Mouse (Mus musculus): Measurements from ENCODE around the gene Klf3. TPM values are rescaled to one million over a fixed set of nuclear protein-coding genes. Genes with fewer than 3 reads are reported as not detected.

The Klf3 gene
- polyA plus RNA-seq, 1 experiment, result 61.6 TPM

DNA sequence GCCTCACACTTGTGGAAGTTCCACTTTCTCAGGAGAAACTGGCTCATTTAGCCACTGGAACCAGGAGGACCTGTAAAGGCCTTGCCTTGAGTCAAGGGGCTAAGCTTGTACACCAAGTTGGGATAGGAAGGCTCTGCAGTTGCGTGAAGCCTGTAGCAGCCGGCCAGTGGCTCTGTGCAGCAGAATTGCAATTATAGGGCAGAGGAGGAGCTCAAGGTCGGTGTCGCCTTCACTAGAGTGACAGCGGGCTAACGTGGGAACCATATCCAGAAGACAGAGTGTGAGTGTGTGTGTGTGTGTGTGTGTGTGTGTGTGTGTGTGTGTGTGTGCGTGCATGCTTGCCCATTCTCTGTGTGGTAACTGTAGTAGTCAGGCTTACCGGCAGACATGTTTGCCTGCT, 12.4 kb downstream of the Klf3 start:
- peaks cover 21% of the 10 kb centered on the region for H3K4me1 ChIP-seq (ENCODE audit: control insufficient read depth, insufficient read depth, low read length)
- no peak overlapping the region for H3K27ac ChIP-seq (ENCODE audit: insufficient read depth, low read depth, low read length)
- H3K4me3 ChIP-seq (ENCODE audit: insufficient read depth, low read length), result no peak overlapping the region
- TF ChIP-seq POLR2A (IDR thresholded peaks at IDR 0.05; ENCODE audit: borderline replicate concordance, low read depth, low read length), result no peak
- no peak for TF ChIP-seq CTCF (IDR thresholded peaks at IDR 0.05; ENCODE audit: low read depth, low read length)

DNA sequence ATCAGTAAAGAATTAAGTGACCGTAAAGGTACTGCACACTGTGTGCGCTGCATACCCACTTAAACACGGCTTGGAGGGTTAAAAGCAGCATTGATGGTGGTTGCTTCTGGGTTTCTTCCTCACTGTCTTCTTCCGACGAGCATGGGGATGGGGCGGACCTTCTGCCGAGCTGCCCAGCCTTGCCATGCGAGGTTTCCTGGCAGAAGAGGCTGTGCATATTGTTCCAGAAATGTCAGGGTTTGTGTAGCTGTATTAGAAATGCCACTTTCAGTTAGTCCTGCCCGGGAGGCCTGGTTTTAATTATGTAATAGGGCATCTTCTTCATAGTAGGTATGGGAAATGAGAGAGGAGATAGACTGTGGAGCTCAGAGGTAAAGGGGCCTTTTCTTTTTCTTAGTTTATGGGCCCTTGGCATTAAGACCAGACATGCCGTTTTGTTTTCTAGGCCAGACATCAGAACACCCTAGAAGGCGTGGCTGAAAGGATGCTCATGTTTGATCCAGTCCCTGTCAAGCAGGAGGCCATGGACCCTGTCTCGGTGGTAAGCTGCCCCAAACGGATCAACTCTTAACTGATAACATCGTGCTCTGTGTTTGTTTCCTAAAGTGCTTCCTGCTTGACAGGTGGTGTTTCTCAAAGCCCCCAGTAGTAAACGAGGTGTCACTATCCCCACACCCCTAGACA, 13.2 kb downstream of the Klf3 start:
- peaks cover 14% of the 10 kb centered on the region for H3K4me1 ChIP-seq (ENCODE audit: control insufficient read depth, insufficient read depth, low read length)
- H3K27ac ChIP-seq (ENCODE audit: insufficient read depth, low read depth, low read length), result no peak overlapping the region
- TF ChIP-seq CTCF (IDR thresholded peaks at IDR 0.05; ENCODE audit: low read depth, low read length) (no peak), POLR2A (IDR thresholded peaks at IDR 0.05; ENCODE audit: borderline replicate concordance, low read depth, low read length) (no peak)
- no peak overlapping the region for H3K4me3 ChIP-seq (ENCODE audit: insufficient read depth, low read length)

DNA sequence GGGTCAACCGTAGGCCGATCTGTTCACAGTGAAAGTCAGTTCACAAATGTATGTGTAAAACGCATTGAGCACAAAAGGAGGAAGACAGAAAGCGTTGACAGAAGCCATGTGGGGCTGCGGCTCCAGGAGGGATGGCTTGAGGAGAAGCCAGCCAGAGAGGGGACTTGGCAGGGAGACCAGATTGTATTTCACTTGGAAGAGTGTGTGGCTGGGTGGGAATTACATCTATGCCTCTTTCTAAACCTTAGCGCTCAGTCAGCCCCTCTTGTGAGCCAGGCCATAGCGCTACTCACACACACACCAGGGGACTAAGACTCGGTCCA, 13.7 kb downstream of the Klf3 start:
- Histone ChIP-seq H3K27ac (ENCODE audit: insufficient read depth, low read depth, low read length) (no peak overlapping the region), H3K4me1 (ENCODE audit: control insufficient read depth, insufficient read depth, low read length) (peaks cover 10% of the 10 kb centered on the region)

DNA sequence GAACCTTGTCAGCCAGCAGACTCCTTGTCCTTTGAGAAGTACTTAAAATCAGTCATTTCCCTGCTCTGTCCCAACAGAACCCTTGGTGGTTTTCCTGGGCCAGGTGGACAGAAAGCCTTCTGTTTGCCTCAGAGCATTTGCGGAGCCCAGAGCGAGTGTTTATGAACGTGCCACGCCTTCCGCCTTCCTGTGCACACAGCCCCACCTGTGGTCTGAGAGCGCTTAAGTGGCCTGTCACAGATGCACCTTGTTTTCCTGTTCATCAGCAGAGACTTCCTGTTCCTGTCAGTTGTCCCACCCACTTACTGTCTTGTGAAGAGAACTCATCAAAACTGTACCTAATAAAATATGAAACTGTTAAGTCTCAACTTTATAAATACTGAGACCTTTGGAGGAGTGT, 16.2 kb downstream of the Klf3 start:
- Histone ChIP-seq H3K4me1 (ENCODE audit: control insufficient read depth, insufficient read depth, low read length) (peaks cover 5% of the 10 kb centered on the region; the same call in 1 of the 2 replicates), H3K4me3 (ENCODE audit: insufficient read depth, low read length) (no peak overlapping the region), H3K27ac (ENCODE audit: insufficient read depth, low read depth, low read length) (no peak overlapping the region)
- TF ChIP-seq POLR2A (IDR thresholded peaks at IDR 0.05; ENCODE audit: borderline replicate concordance, low read depth, low read length), result no peak
- TF ChIP-seq CTCF (IDR thresholded peaks at IDR 0.05; ENCODE audit: low read depth, low read length), result no peak

More for the DNA sequence above, 13.7 kb downstream of the Klf3 start:
- H3K4me3 ChIP-seq (ENCODE audit: insufficient read depth, low read length), result no peak overlapping the region
- TF ChIP-seq POLR2A (IDR thresholded peaks at IDR 0.05; ENCODE audit: borderline replicate concordance, low read depth, low read length) (no peak), CTCF (IDR thresholded peaks at IDR 0.05; ENCODE audit: low read depth, low read length) (no peak)

DNA sequence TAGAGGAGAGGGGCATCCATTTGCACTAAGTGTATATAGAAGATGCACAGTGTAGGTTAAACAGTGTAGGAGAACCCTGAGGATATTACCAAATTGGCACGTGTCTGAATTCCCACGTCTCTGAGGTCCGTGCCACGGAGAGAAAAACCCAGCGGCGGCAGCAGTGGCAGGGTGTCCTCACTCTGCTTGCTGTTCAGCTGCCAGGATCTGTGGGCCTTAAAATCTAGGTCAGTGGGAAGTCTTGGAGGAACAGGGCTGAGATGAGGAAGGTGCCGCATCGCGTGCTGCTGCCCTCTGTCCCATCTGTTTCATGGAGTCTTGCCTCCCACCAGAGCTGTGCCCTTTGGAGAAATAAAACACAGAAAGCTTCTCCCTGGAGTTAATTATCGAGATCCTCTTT, 16.9 kb downstream of the Klf3 start:
- TF ChIP-seq POLR2A (IDR thresholded peaks at IDR 0.05; ENCODE audit: borderline replicate concordance, low read depth, low read length) (no peak), CTCF (IDR thresholded peaks at IDR 0.05; ENCODE audit: low read depth, low read length) (no peak)
- no peak overlapping the region for H3K4me3 ChIP-seq (ENCODE audit: insufficient read depth, low read length)
- peaks cover 5% of the 10 kb centered on the region; the same call in 1 of the 2 replicates for H3K4me1 ChIP-seq (ENCODE audit: control insufficient read depth, insufficient read depth, low read length)
- no peak overlapping the region for H3K27ac ChIP-seq (ENCODE audit: insufficient read depth, low read depth, low read length)

DNA sequence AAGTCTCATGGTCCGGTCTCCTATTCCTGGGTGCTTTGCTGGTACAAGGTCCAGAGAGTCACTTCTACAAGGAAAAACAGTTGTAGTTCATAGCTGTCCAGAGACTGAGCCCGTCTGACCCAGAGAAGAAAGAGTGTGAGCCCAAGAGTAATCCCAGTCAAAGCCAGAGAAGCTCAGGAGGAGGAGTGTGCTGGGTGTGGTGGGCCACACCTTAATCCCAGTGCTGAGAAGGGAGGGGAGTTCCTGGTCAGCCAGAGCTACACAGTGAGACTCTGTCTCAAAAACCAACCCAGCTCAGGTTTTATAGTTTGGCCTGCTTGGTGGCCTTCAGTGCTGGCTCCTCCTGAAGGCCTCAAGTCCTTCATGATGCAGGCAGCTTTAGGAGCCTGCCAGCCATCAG, 18.1 kb downstream of the Klf3 start:
- Histone ChIP-seq H3K4me1 (ENCODE audit: control insufficient read depth, insufficient read depth, low read length) (peaks cover 5% of the 10 kb centered on the region; the same call in 1 of the 2 replicates), H3K4me3 (ENCODE audit: insufficient read depth, low read length) (no peak overlapping the region), H3K27ac (ENCODE audit: insufficient read depth, low read depth, low read length) (no peak overlapping the region)
- TF ChIP-seq CTCF (IDR thresholded peaks at IDR 0.05; ENCODE audit: low read depth, low read length) (no peak), POLR2A (IDR thresholded peaks at IDR 0.05; ENCODE audit: borderline replicate concordance, low read depth, low read length) (no peak)

- no peak for TF ChIP-seq POLR2A (IDR thresholded peaks at IDR 0.05; ENCODE audit: borderline replicate concordance, low read depth, low read length)
- no peak for TF ChIP-seq CTCF (IDR thresholded peaks at IDR 0.05; ENCODE audit: low read depth, low read length)
Observed at GRCm38 (mm10) chr5:64821964-64822363, 18.8 kb downstream of the Klf3 start.

DNA sequence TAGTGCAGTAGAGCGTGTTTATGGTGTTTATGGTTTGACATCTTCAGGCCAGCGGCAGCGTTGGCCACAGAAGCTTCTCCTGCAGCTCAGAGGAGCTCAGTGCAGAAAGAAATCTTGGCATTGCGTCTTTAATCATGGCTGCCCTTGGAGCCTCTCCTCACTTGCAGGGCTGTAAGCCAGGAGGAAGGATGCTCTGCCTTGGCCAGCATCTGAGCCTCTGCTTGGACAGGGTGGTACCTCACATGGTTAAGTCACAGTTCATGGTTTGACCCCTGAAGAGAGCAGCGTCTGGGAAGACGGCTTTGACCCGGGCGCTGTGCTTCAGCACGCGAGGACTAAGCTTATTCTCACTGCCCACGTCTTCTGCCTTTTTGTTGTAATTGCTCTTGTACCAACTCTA, 20.2 kb downstream of the Klf3 start:
- Histone ChIP-seq H3K4me3 (ENCODE audit: insufficient read depth, low read length) (no peak overlapping the region), H3K4me1 (ENCODE audit: control insufficient read depth, insufficient read depth, low read length) (peaks cover 1% of the 10 kb centered on the region; the same call in 1 of the 2 replicates), H3K27ac (ENCODE audit: insufficient read depth, low read depth, low read length) (no peak overlapping the region)
- TF ChIP-seq CTCF (IDR thresholded peaks at IDR 0.05; ENCODE audit: low read depth, low read length), result no peak
- no peak for TF ChIP-seq POLR2A (IDR thresholded peaks at IDR 0.05; ENCODE audit: borderline replicate concordance, low read depth, low read length)

More at GRCm38 (mm10) chr5:64821964-64822363, 18.8 kb downstream of the Klf3 start:
- H3K4me3 ChIP-seq (ENCODE audit: insufficient read depth, low read length), result no peak overlapping the region
- H3K4me1 ChIP-seq (ENCODE audit: control insufficient read depth, insufficient read depth, low read length), result peaks cover 5% of the 10 kb centered on the region; the same call in 1 of the 2 replicates
- no peak overlapping the region for H3K27ac ChIP-seq (ENCODE audit: insufficient read depth, low read depth, low read length)

- Histone ChIP-seq H3K4me3 (ENCODE audit: insufficient read depth, low read length) (no peak overlapping the region), H3K27ac (ENCODE audit: insufficient read depth, low read depth, low read length) (no peak overlapping the region), H3K4me1 (ENCODE audit: control insufficient read depth, insufficient read depth, low read length) (no peaks in the 10 kb centered on the region)
- TF ChIP-seq POLR2A (IDR thresholded peaks at IDR 0.05; ENCODE audit: borderline replicate concordance, low read depth, low read length) (no peak), CTCF (IDR thresholded peaks at IDR 0.05; ENCODE audit: low read depth, low read length) (no peak)
Observed at GRCm38 (mm10) chr5:64824765-64825164, 21.6 kb downstream of the Klf3 start.

GRCm38 (mm10) chr5:64825496-64825895, 22.3 kb downstream of the Klf3 start:
- Histone ChIP-seq H3K27ac (ENCODE audit: insufficient read depth, low read depth, low read length) (no peak overlapping the region), H3K4me3 (ENCODE audit: insufficient read depth, low read length) (no peak overlapping the region), H3K4me1 (ENCODE audit: control insufficient read depth, insufficient read depth, low read length) (no peaks in the 10 kb centered on the region)
- TF ChIP-seq CTCF (IDR thresholded peaks at IDR 0.05; ENCODE audit: low read depth, low read length) (no peak), POLR2A (IDR thresholded peaks at IDR 0.05; ENCODE audit: borderline replicate concordance, low read depth, low read length) (no peak)

All from bone marrow macrophage, adult 2 months (primary cell).